Mouse (Mus musculus): ENCODE results near the gene Setd4. TPM values are rescaled to one million over a fixed set of nuclear protein-coding genes. Genes with fewer than 3 reads are reported as not detected.

The Setd4 gene
- total and polyA plus RNA-seq, 3 experiments: 20.2 to 24.6 (median 23.0) TPM

DNA sequence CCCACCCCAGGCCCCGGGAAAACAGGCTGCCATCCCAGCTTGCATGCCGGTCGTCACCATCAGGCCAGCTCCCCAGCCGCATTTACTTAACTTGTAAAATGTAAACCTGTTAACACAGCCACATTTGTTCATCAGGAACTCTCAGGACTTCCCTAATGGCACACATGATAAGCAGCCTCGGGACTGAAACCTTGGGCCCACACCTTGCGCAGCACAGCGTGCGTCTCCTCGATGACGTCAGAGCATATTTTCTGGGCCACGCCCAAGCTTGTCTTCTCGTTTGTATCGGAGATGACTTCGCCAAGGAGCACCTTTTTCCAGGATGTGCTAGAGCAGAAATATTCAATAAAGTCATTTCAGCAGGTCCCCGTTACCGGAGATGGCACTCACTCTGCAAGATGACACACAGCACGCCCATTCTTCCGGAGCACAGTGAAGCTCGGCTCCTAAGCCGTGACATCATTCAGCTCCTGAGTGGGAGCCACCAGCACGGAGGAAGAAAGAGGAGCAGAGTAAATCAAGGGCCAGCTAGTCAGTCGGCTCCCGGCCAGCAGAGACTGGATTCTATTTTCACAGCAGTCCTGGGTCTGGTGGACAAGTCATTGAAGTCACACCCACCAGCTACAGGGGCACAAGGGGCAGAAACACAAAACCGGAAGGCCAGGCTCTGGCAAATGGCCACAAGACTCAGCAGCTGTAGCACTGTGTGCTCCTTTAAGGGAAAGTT, 18.7 kb downstream of the Setd4 start:
- H3K4me1 ChIP-seq (ENCODE audit: control insufficient read depth in 1 of 2, insufficient read depth in 2 of 2): peaks cover 0 to 39% of the 10 kb centered on the region in 2 experiments; a peak in 3 of 4 replicates
- dilution Hi-C loops (cut with MboI; ENCODE audit: extremely low pct_ligation_motif_present, extremely low pct_unique_long_range_greater_than_20kb, low sequenced_read_pairs) (no loop called here), in situ Hi-C loops (cut with MboI; ENCODE audit: low pct_ligation_motif_present, low pct_unique_long_range_greater_than_20kb, low sequenced_read_pairs) (no loop called here)
- no peak for TF ChIP-seq SMC3 (IDR thresholded peaks at IDR 0.05; ENCODE audit: low read depth, low read length)
- TF ChIP-seq ETS1 (conservative IDR thresholded peaks at IDR 0.05; ENCODE audit: low read depth, low read length): no peak
- no peak for TF ChIP-seq POLR2A (IDR thresholded peaks at IDR 0.05; ENCODE audit: low read depth, low read length)
- TF ChIP-seq PAX5 (IDR thresholded peaks at IDR 0.05; ENCODE audit: low read length): no peak
- no peak for TF ChIP-seq BHLHE40 (IDR thresholded peaks at IDR 0.05; ENCODE audit: low read depth, low read length)
- no peak for TF ChIP-seq MAX (IDR thresholded peaks at IDR 0.05; ENCODE audit: low read length)
- TF ChIP-seq E2F4 (IDR thresholded peaks at IDR 0.05; ENCODE audit: insufficient replicate concordance, low read depth, low read length): no peak
- no peak for TF ChIP-seq MAZ (IDR thresholded peaks at IDR 0.05; ENCODE audit: low read depth, low read length)
- TF ChIP-seq MEF2A (IDR thresholded peaks at IDR 0.05; ENCODE audit: borderline replicate concordance, low read depth, low read length): no peak
- H3K27ac ChIP-seq (ENCODE audit: insufficient read depth, low read depth): no peak overlapping the region
- no peak for DNase-seq (ENCODE audit: extremely low read depth)
- H3K9ac ChIP-seq (ENCODE audit: insufficient read depth, low read depth): no peak overlapping the region
- H3K79me2 ChIP-seq (replicated peaks; ENCODE audit: control insufficient read depth, extremely low read depth, insufficient read depth, poor library complexity, severe bottlenecking): no peaks in the 10 kb centered on the region
- no peak overlapping the region for H3K4me3 ChIP-seq (replicated peaks in 1 of 3; ENCODE audit: low read depth in 2 of 3, low read length in 2 of 3, poor library complexity in 1 of 3)
- H3K27me3 ChIP-seq (replicated peaks): no peaks in the 10 kb centered on the region
- no peaks in the 10 kb centered on the region for H3K9me3 ChIP-seq (replicated peaks; ENCODE audit: low read length)
- H3K36me3 ChIP-seq (replicated peaks in 1 of 2; ENCODE audit: control insufficient read depth in 1 of 2, insufficient read depth in 1 of 2, low read length in 1 of 2): peaks cover 22 to 61% of the 10 kb centered on the region in 2 experiments
- H3K4me2 ChIP-seq (ENCODE audit: insufficient read depth, low read depth, poor library complexity, severe bottlenecking): no peak overlapping the region

DNA sequence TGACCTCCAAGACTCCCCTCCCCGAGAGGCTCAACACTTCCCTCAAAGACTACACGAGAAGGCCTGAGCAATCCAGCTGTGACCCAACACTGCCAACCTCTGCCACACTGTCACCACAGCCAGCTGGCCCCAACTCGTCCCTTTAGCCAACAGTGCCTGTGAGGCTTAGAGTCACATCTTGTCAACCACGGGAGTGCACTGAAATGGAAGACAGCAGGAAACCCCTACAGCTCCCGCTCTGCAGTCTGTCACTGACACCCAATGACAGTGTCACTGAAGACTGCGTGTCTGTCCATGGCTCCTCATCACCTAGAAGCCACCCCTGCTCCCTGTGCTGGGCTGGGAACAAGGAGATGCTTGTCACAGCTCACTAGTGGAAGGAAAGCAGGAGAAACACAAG, 22.7 kb downstream of the Setd4 start:
- no peak overlapping the region for H3K27ac ChIP-seq (ENCODE audit: insufficient read depth, low read depth)
- in situ Hi-C loops (cut with MboI; ENCODE audit: low pct_ligation_motif_present, low pct_unique_long_range_greater_than_20kb, low sequenced_read_pairs): no loop called here
- no peaks in the 10 kb centered on the region for H3K27me3 ChIP-seq (replicated peaks)
- no peaks in the 10 kb centered on the region for H3K9me3 ChIP-seq (replicated peaks; ENCODE audit: low read length)
- no peak for DNase-seq (ENCODE audit: extremely low read depth)
- no peak overlapping the region for H3K4me3 ChIP-seq (replicated peaks in 1 of 3; ENCODE audit: low read depth in 2 of 3, low read length in 2 of 3, poor library complexity in 1 of 3)
- no peaks in the 10 kb centered on the region for H3K79me2 ChIP-seq (replicated peaks; ENCODE audit: control insufficient read depth, extremely low read depth, insufficient read depth, poor library complexity, severe bottlenecking)
- dilution Hi-C loops (cut with MboI; ENCODE audit: extremely low pct_ligation_motif_present, extremely low pct_unique_long_range_greater_than_20kb, low sequenced_read_pairs): no loop called here
- peaks cover 12 to 32% of the 10 kb centered on the region in 2 experiments for H3K36me3 ChIP-seq (replicated peaks in 1 of 2; ENCODE audit: control insufficient read depth in 1 of 2, insufficient read depth in 1 of 2, low read length in 1 of 2)
- no peak overlapping the region for H3K4me2 ChIP-seq (ENCODE audit: insufficient read depth, low read depth, poor library complexity, severe bottlenecking)
- TF ChIP-seq MXI1 (IDR thresholded peaks at IDR 0.05; ENCODE audit: low read depth, low read length) (no peak), KAT2A (IDR thresholded peaks at IDR 0.05; ENCODE audit: insufficient replicate concordance, low read length) (no peak), MYC (IDR thresholded peaks at IDR 0.05; ENCODE audit: low read depth, low read length) (no peak), IRF4 (IDR thresholded peaks at IDR 0.05; ENCODE audit: low read depth, low read length) (no peak), NRF1 (IDR thresholded peaks at IDR 0.05; ENCODE audit: low read depth, low read length) (no peak), HCFC1 (IDR thresholded peaks at IDR 0.05; ENCODE audit: low read depth, low read length) (no peak), USF2 (conservative IDR thresholded peaks at IDR 0.05; ENCODE audit: low read depth, low read length) (no peak), JUND (conservative IDR thresholded peaks at IDR 0.05; ENCODE audit: low read depth, low read length) (no peak), ZKSCAN1 (IDR thresholded peaks at IDR 0.05; ENCODE audit: borderline replicate concordance, low read depth, low read length) (no peak), MAFK (IDR thresholded peaks at IDR 0.05; ENCODE audit: insufficient replicate concordance, low read length) (no peak), MAX (IDR thresholded peaks at IDR 0.05; ENCODE audit: low read length) (no peak), RCOR1 (conservative IDR thresholded peaks at IDR 0.05; ENCODE audit: low read depth, low read length) (no peak), CHD1 (IDR thresholded peaks at IDR 0.05; ENCODE audit: low read depth, low read length) (no peak), ZNF384 (IDR thresholded peaks at IDR 0.05; ENCODE audit: low read depth, low read length) (no peak)
- H3K9ac ChIP-seq (ENCODE audit: insufficient read depth, low read depth): no peak overlapping the region
- H3K4me1 ChIP-seq (ENCODE audit: control insufficient read depth in 1 of 2, insufficient read depth in 2 of 2): peaks cover 9 to 22% of the 10 kb centered on the region in 2 experiments

Measured in CH12.LX (cell line).